Mouse (Mus musculus): ENCODE results near the gene Gpx3. TPM values are rescaled to one million over a fixed set of nuclear protein-coding genes. Genes with fewer than 3 reads are reported as not detected.
"Not testable (repeated sequence)": the region's sequence is repeated elsewhere in the genome, so short reads cannot be mapped to it uniquely, and the experiment has no call there.

The Gpx3 gene
- 0.79 and 0.86 TPM in 2 replicates for polyA plus RNA-seq (2012)

GRCm38 (mm10) chr11:54902333-54903323 lies at the start of gene Gpx3:
Gpx3 (plus strand) TSS chr11:54902453.
- peak within 1 kb of the TSS; percentile 25 for H3K4me3 ChIP-seq (replicated peaks)
- TF ChIP-seq GATA1 (IDR thresholded peaks at IDR 0.05; ENCODE audit: low read length) (no peak), TAL1 (IDR thresholded peaks at IDR 0.05; ENCODE audit: low read length) (no peak)
- H3K36me3 ChIP-seq (ENCODE audit: control insufficient read depth) = no peaks in the 10 kb centered on the region
- no peaks in the 10 kb centered on the region for H3K9me3 ChIP-seq (ENCODE audit: control insufficient read depth, low read length)
- H3K4me1 ChIP-seq (ENCODE audit: control insufficient read depth) = peaks cover 10% of the 10 kb centered on the region
- peaks cover 17% of the 10 kb centered on the region for H3K27me3 ChIP-seq (ENCODE audit: control insufficient read depth)

GRCm38 (mm10) chr11:54858880-54859279 lies 43.4 kb upstream of the Gpx3 start:
- peaks cover 33% of the 10 kb centered on the region for H3K4me1 ChIP-seq (ENCODE audit: control insufficient read depth)
- H3K9me3 ChIP-seq (ENCODE audit: control insufficient read depth, low read length); H3K4me3 ChIP-seq (replicated peaks): not testable (repeated sequence)

GRCm38 (mm10) chr11:54859322-54860165 lies 42.7 kb upstream of the Gpx3 start:
- Histone ChIP-seq H3K36me3 (ENCODE audit: control insufficient read depth) (no peaks in the 10 kb centered on the region), H3K4me1 (ENCODE audit: control insufficient read depth) (peaks cover 33% of the 10 kb centered on the region), H3K27me3 (ENCODE audit: control insufficient read depth) (no peaks in the 10 kb centered on the region), H3K9me3 (ENCODE audit: control insufficient read depth, low read length) (no peaks in the 10 kb centered on the region), H3K4me3 (replicated peaks) (peak overlapping the region; percentile 73)
- no peak for TF ChIP-seq GATA1 (IDR thresholded peaks at IDR 0.05; ENCODE audit: low read length)
- no peak for TF ChIP-seq TAL1 (IDR thresholded peaks at IDR 0.05; ENCODE audit: low read length)

More at GRCm38 (mm10) chr11:54858880-54859279, 43.4 kb upstream of the Gpx3 start:
- H3K27me3 ChIP-seq (ENCODE audit: control insufficient read depth); H3K36me3 ChIP-seq (ENCODE audit: control insufficient read depth): not testable (repeated sequence)

- TF ChIP-seq TAL1 (IDR thresholded peaks at IDR 0.05; ENCODE audit: low read length) (no peak), GATA1 (IDR thresholded peaks at IDR 0.05; ENCODE audit: low read length) (no peak)
These were observed 41.8 kb upstream of the Gpx3 start, which contains the start of gene Lyrm7 for GRCm38 (mm10) chr11:54860256-54861038. Lyrm7 (minus strand) TSS chr11:54860916.

GRCm38 (mm10) chr11:54861471-54862420 lies 40.5 kb upstream of the Gpx3 start:
- TF ChIP-seq TAL1 (IDR thresholded peaks at IDR 0.05; ENCODE audit: low read length) (no peak), GATA1 (IDR thresholded peaks at IDR 0.05; ENCODE audit: low read length) (no peak)
- H3K4me1 ChIP-seq (ENCODE audit: control insufficient read depth) = peaks cover 49% of the 10 kb centered on the region
- no peaks in the 10 kb centered on the region for H3K27me3 ChIP-seq (ENCODE audit: control insufficient read depth)
- peak overlapping the region; percentile 73 for H3K4me3 ChIP-seq (replicated peaks)
- no peaks in the 10 kb centered on the region for H3K9me3 ChIP-seq (ENCODE audit: control insufficient read depth, low read length)
- no peaks in the 10 kb centered on the region for H3K36me3 ChIP-seq (ENCODE audit: control insufficient read depth)

More at GRCm38 (mm10) chr11:54860256-54861038, 41.8 kb upstream of the Gpx3 start, which contains the start of gene Lyrm7:
- Histone ChIP-seq H3K36me3 (ENCODE audit: control insufficient read depth) (no peaks in the 10 kb centered on the region), H3K4me1 (ENCODE audit: control insufficient read depth) (peaks cover 36% of the 10 kb centered on the region), H3K9me3 (ENCODE audit: control insufficient read depth, low read length) (no peaks in the 10 kb centered on the region), H3K4me3 (replicated peaks) (peak within 1 kb of the TSS; percentile 73), H3K27me3 (ENCODE audit: control insufficient read depth) (no peaks in the 10 kb centered on the region)

- peaks cover 1% of the 10 kb centered on the region for H3K36me3 ChIP-seq (ENCODE audit: control insufficient read depth)
- TF ChIP-seq GATA1 (IDR thresholded peaks at IDR 0.05; ENCODE audit: low read length) = no peak
- no peak for TF ChIP-seq TAL1 (IDR thresholded peaks at IDR 0.05; ENCODE audit: low read length)
These were observed 39.4 kb upstream of the Gpx3 start for GRCm38 (mm10) chr11:54862621-54863520.

More at GRCm38 (mm10) chr11:54862621-54863520, 39.4 kb upstream of the Gpx3 start:
- Histone ChIP-seq H3K4me3 (replicated peaks) (no peak overlapping the region), H3K27me3 (ENCODE audit: control insufficient read depth) (no peaks in the 10 kb centered on the region), H3K4me1 (ENCODE audit: control insufficient read depth) (peaks cover 61% of the 10 kb centered on the region), H3K9me3 (ENCODE audit: control insufficient read depth, low read length) (no peaks in the 10 kb centered on the region)

All from erythroblast, embryonic 14.5 days (primary cell).